Mouse (Mus musculus): Measurements from ENCODE around the gene Sptbn1.

Gene Sptbn1

DNA sequence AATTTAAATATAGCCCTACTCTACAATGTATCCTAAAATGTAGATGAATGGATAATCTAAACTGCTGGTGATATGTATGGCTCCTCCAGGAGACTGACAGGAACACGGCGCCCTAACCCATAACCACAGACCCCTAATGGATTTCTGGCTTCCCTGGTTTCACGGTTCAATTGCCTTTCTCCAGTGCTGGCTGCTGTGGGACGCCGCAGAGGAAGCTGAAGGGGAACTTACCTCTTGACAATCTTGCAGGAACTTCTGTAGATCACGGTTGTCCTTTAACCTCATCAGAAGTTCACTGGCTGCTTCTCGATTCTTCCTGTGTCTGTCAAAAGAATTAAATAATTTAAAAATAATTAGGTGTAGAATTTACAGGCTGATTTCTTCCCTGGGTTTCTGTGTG lies 138.6 kb downstream of the Sptbn1 start:
- DNase-seq (ENCODE audit: low spot score in 2 of 2): no peak

- DNase-seq (ENCODE audit: low spot score in 2 of 2): no peak
Observed at GRCm38 (mm10) chr11:30126840-30127239, 141.1 kb downstream of the Sptbn1 start.

DNA sequence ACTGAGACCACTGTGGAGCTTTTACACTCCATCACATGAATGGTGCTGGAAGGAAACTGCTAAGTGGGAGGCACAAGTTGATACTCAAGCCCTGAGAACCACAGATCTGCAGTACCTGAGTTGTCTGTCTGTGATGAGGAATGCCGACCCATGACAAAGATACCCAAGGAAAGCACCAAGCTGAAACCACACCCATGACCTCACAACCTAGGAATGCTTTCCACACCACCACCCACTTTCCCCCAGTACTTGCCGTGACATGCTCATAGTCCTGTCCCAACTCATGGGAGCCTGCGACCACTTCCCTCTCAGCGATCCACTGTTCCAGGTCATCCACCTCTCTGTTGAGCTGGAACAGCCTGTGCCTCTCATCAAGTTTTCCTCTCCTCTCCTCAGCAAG lies 149.9 kb downstream of the Sptbn1 start:
- no peak for DNase-seq (ENCODE audit: low spot score in 2 of 2)

DNA sequence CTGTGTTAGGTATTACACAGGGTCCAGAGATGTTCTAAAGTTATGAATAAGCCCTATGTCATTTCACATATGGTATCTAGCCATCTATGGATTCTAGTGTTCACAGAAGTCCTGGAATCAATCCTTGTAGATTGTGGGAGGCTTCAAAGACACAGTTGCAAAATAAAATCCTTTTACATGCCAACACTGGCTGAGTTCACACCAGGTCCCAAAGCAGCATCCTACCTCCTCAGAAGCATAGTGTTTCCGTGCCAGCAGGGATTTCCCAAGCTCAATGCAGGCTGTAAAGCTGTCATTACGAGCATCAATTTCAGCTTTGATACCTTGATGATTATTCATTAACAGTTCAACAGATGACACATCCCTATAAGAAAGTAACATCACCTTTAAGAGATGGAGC lies 154.3 kb downstream of the Sptbn1 start:
- DNase-seq (ENCODE audit: low spot score in 2 of 2): no peak

DNA sequence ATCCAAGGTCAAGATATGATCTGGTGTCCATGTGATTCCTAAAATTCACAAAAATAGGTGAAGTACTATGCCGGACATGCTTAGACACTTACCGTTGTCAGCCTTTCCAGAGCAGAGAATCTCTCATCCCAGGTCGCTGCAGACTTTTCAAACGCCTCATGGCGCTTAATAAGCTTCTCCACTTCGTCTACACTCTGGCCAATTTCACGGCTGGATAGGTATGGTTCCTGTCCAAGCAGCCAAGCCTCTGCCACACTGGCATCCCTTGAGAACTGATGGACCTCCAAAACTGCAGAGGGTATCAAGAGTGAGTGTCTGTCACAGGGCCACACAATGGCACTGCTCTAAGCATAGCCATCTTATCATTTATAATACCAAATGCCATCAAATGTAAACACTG lies 157.3 kb downstream of the Sptbn1 start:
- DNase-seq (ENCODE audit: low spot score in 2 of 2): no peak

DNA sequence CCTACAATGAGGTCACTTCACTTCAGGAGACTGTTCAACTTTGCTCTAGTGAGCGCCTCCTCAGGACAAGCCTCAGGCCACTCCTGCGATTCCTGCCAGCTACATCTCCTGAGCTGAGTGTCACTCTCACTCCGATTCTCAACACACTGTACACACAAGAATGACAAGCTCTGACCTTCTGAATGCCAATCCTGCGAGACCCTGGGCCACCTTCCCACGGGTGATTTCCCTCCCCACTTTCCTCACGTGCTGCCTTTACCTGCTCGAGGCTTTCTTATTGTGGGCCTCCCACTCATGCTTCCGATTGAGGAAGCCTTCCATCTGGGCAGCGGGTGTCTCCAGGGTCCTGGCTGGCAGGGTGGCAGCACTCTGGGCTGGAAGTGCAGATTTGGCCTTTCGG lies 163.8 kb downstream of the Sptbn1 start:
- no peak for DNase-seq (ENCODE audit: low spot score in 2 of 2)

- no peak for DNase-seq (ENCODE audit: low spot score in 2 of 2)
Observed at GRCm38 (mm10) chr11:30102594-30102993, 165.4 kb downstream of the Sptbn1 start.

- no peak for DNase-seq (ENCODE audit: low spot score in 2 of 2)
Observed at GRCm38 (mm10) chr11:30101796-30102195, 166.2 kb downstream of the Sptbn1 start.

GRCm38 (mm10) chr11:30101162-30101561 lies 166.8 kb downstream of the Sptbn1 start:
- DNase-seq (ENCODE audit: low spot score in 2 of 2): no peak

- no peak for DNase-seq (ENCODE audit: low spot score in 2 of 2)
Observed at GRCm38 (mm10) chr11:30099916-30100315, 168.1 kb downstream of the Sptbn1 start.

DNA sequence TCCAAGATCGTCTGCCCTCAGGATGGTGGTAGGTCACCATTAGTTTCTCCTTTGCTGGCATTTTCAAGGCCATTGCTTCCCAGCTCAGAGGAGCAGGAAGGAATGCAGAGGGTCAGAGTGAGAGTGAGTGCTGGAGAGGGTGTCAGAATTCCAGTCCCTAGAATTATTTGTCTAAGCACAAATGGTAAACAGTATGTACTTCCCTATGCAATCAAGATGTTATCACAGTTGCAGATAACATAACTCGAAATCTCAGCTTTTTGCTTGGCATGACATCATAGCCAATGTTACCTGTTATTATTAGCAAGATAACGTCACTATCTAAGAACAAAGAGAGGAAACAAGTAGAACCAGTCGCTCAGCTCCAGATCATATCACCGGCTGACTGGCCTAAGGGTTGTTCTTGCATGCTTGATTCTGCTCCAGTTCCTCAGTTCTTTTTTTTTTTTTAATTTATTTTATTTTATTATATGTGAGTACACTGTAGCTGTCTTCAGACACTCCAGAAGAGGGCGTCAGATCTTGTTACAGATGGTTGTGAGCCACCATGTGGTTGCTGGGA lies 172.7 kb downstream of the Sptbn1 start:
- no peak for DNase-seq (ENCODE audit: low spot score in 2 of 2)

DNA sequence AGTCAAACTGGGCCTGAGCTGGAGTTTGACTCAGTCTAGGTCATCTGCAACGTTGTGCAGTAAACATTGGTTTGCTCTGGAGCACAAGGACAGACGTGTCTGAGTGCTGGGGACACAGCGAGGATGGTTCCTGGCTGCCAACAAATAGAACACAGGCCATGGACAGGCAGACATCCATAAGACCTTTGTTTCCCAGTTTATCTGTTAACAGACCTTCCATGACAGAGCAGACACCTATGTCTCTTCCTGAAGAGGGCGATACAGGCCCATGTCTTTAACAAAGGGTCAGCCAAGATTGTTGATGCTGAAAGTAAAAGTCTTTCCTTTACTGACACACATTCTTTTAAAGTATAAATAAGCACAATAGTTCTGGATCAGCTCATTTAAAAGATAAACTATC lies 176.1 kb downstream of the Sptbn1 start:
- DNase-seq (ENCODE audit: low spot score in 2 of 2): peak in 1 of 2 experiments; percentile 10

DNA sequence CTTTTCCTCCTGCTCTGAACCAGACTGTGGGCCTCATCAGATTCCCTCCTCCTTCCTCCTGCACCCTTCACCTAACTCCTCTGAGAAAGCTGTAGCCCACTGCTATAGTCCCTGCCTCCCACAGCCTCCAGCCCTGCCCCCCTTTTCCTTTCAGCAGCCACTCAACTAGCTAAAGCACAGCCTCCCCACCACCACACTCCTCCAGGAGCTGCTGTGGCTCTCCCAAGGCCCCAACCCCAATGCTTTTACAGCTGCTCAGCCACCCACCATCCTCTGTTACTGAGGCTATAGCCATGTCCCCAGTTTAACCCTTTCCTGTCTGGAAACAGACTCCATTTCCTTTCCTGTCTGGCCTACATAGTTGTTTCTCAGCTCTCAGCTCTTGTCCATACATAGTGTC lies 182.9 kb downstream of the Sptbn1 start:
- no peak for DNase-seq (ENCODE audit: low spot score in 2 of 2)

- DNase-seq (ENCODE audit: low spot score in 2 of 2): no peak
Observed at GRCm38 (mm10) chr11:30057299-30057698, 210.7 kb downstream of the Sptbn1 start.

All from natural killer cell, adult 2 months (primary cell).